14 mouse cellular contexts compared by ENCODE assay signal in genomic region chr14:114981120-114981519, GRCm38 (mm10).
A peak's percentile ranks its signal among the peaks of the same experiment; 100 is the strongest.
DNase-seq lines count a peak whose midpoint lies in the region; ATAC-seq and TF ChIP-seq lines count a peak whose summit lies in the region.
"Had no signal": no experiment of that assay in that cellular context is flagged by ENCODE, and none has a peak within 500 bp of the region (broad histone marks: within the 10 kb centered on the region; RNA-seq: fewer than 3 reads in every experiment).

No protein-coding gene starts in this region.

- H3K4me2 ChIP-seq in forebrain, embryonic 16.5 days (ENCODE audit: low read length) = no peak overlapping the region
- no peak overlapping the region for H3K4me2 ChIP-seq in forebrain, embryonic 11.5 days (ENCODE audit: low read depth, low read length, severe bottlenecking)
- no peak overlapping the region for H3K4me2 ChIP-seq in midbrain, postnatal 0 days (ENCODE audit: low read depth, low read length, poor library complexity, severe bottlenecking)
- H3K4me2 ChIP-seq in midbrain, embryonic 13.5 days (replicated peaks) = no peak overlapping the region
- H3K4me2 ChIP-seq: heart, embryonic 11.5 days had no signal

- no peak overlapping the region for H3K9ac ChIP-seq in forebrain, embryonic 16.5 days (replicated peaks; ENCODE audit: low read depth, low read length)
- H3K9ac ChIP-seq in forebrain, embryonic 11.5 days (ENCODE audit: low read length) = no peak overlapping the region
- H3K9ac ChIP-seq in midbrain, postnatal 0 days (replicated peaks; ENCODE audit: low read length, poor library complexity, severe bottlenecking) = no peak overlapping the region
- H3K9ac ChIP-seq in midbrain, embryonic 13.5 days (replicated peaks) = no peak overlapping the region

- DNase-seq in forebrain, embryonic 11.5 days (ENCODE audit: low spot score) = no peak
- peak; percentile 6 for DNase-seq in layer of hippocampus, adult 11-12 months (ENCODE audit: low spot score)
- DNase-seq in layer of hippocampus, postnatal 36 days = no peak
- DNase-seq in midbrain, postnatal 0 days (ENCODE audit: low spot score) = peak; percentile 62
- no peak for DNase-seq in right cerebral cortex, postnatal 36 days (ENCODE audit: low spot score in 2 of 2)
- no peak for DNase-seq in heart, postnatal 10 days
- DNase-seq: cerebellum, adult 9-11 months; kidney, postnatal 25 days had no signal

- TF ChIP-seq CTCF in midbrain, postnatal 0 days (IDR thresholded peaks at IDR 0.05) = peak; percentile 76

- no peaks in the 10 kb centered on the region for H3K36me3 ChIP-seq in forebrain, embryonic 16.5 days (ENCODE audit: control insufficient read depth, insufficient read depth)
- no peaks in the 10 kb centered on the region for H3K36me3 ChIP-seq in forebrain, embryonic 11.5 days (ENCODE audit: control insufficient read depth, insufficient read depth, low read length)
- no peaks in the 10 kb centered on the region for H3K36me3 ChIP-seq in midbrain, postnatal 0 days (ENCODE audit: insufficient read depth, low read length)
- H3K36me3 ChIP-seq in midbrain, embryonic 13.5 days = no peaks in the 10 kb centered on the region

- no peaks in the 10 kb centered on the region for H3K4me1 ChIP-seq in forebrain, embryonic 16.5 days (replicated peaks; ENCODE audit: control insufficient read depth, insufficient read depth, low read length)
- H3K4me1 ChIP-seq in forebrain, embryonic 11.5 days (replicated peaks; ENCODE audit: control insufficient read depth, insufficient read depth, low read length) = no peaks in the 10 kb centered on the region
- H3K4me1 ChIP-seq in midbrain, postnatal 0 days (ENCODE audit: insufficient read depth, low read length) = no peaks in the 10 kb centered on the region
- no peaks in the 10 kb centered on the region for H3K4me1 ChIP-seq in midbrain, embryonic 13.5 days (replicated peaks)

- peak; percentile 71 for ATAC-seq in forebrain, embryonic 16.5 days
- ATAC-seq in forebrain, embryonic 11.5 days (replicated peaks; ENCODE audit: low FRiP score) = no peak
- ATAC-seq in midbrain, postnatal 0 days (ENCODE audit: low FRiP score) = no peak
- ATAC-seq in midbrain, embryonic 13.5 days = no peak
- ATAC-seq: inflammation-experienced regulatory T-cells, adult 6 months had no signal

- no peaks in the 10 kb centered on the region for H3K27me3 ChIP-seq in forebrain, embryonic 16.5 days (replicated peaks; ENCODE audit: control insufficient read depth, insufficient read depth, low read length)
- H3K27me3 ChIP-seq in forebrain, embryonic 11.5 days (ENCODE audit: control insufficient read depth, insufficient read depth, low read length) = no peaks in the 10 kb centered on the region
- H3K27me3 ChIP-seq in midbrain, postnatal 0 days (ENCODE audit: insufficient read depth, low read length) = no peaks in the 10 kb centered on the region
- no peaks in the 10 kb centered on the region for H3K27me3 ChIP-seq in midbrain, embryonic 13.5 days
- H3K27me3 ChIP-seq: megakaryocyte, embryonic 14.5 days had no signal

- WGBS in forebrain, embryonic 16.5 days = 56% methylated on average over 3 of the region's 3 CpGs
- 80% methylated on average over 3 of the region's 3 CpGs for WGBS in forebrain, embryonic 11.5 days
- 40% methylated on average over 3 of the region's 3 CpGs for WGBS in midbrain, postnatal 0 days
- 76% methylated on average over 3 of the region's 3 CpGs for WGBS in midbrain, embryonic 13.5 days

- no peak overlapping the region for H3K27ac ChIP-seq in forebrain, embryonic 16.5 days (ENCODE audit: low read length)
- no peak overlapping the region for H3K27ac ChIP-seq in forebrain, embryonic 11.5 days (ENCODE audit: low read depth, low read length)
- H3K27ac ChIP-seq in midbrain, postnatal 0 days (ENCODE audit: low read depth, low read length) = no peak overlapping the region
- no peak overlapping the region for H3K27ac ChIP-seq in midbrain, embryonic 13.5 days

- no peak overlapping the region for H3K4me3 ChIP-seq in forebrain, embryonic 16.5 days (replicated peaks; ENCODE audit: low read length)
- H3K4me3 ChIP-seq in forebrain, embryonic 11.5 days (ENCODE audit: low read depth, low read length) = no peak overlapping the region
- no peak overlapping the region for H3K4me3 ChIP-seq in midbrain, postnatal 0 days (ENCODE audit: low read depth, low read length)
- no peak overlapping the region for H3K4me3 ChIP-seq in midbrain, embryonic 13.5 days (replicated peaks)
- H3K4me3 ChIP-seq: megakaryocyte, embryonic 14.5 days; myocyte had no signal

- intact Hi-C loops in heart, postnatal 10 days (cut with DNase I) = loop anchor here (2.0 kb wide), 1 partner anchor 126 kb away; no protein-coding TSS in a partner anchor

- no peaks in the 10 kb centered on the region for H3K9me3 ChIP-seq in forebrain, embryonic 16.5 days (ENCODE audit: control insufficient read depth, low read length)
- H3K9me3 ChIP-seq in forebrain, embryonic 11.5 days (ENCODE audit: control insufficient read depth, low read length) = no peaks in the 10 kb centered on the region
- H3K9me3 ChIP-seq in midbrain, postnatal 0 days (ENCODE audit: low read length) = no peaks in the 10 kb centered on the region
- no peaks in the 10 kb centered on the region for H3K9me3 ChIP-seq in midbrain, embryonic 13.5 days
- H3K9me3 ChIP-seq: megakaryocyte, embryonic 14.5 days had no signal

Comparison
In these comparisons a context has a peak if more than half of its experiments do, and no peak if none do; other contexts are left out.
1. DNase-seq: peak in layer of hippocampus, adult 11-12 months (single experiment) and midbrain, postnatal 0 days (single experiment); none in forebrain, embryonic 11.5 days (single experiment), layer of hippocampus, postnatal 36 days (0 of 2), right cerebral cortex, postnatal 36 days (0 of 2) and heart, postnatal 10 days (0 of 2).